1 mouse cellular context compared by ENCODE assay signal in genomic region chr9:4309351-4310085, GRCm38 (mm10).
TF ChIP-seq lines count a peak whose summit lies in the region.

TSS of gene Aasdhppt (minus strand) at chr9:4309471.
TSS of gene Kbtbd3 (plus strand) at chr9:4309833.

TF ChIP-seq in MEL, 35 proteins besides CTCF, POLR2A, EP300 and RAD21 (continued from another document):
- peak; percentile 96 for TF ChIP-seq MAZ (IDR thresholded peaks at IDR 0.05; ENCODE audit: low read depth, low read length)
- TF ChIP-seq MYC (IDR thresholded peaks at IDR 0.05; ENCODE audit: low read depth, low read length), result no peak; the same call in 1 of the 2 replicates
- peak; percentile 75 for TF ChIP-seq ETS1 (IDR thresholded peaks at IDR 0.05; ENCODE audit: low read depth, low read length)
